Mouse (Mus musculus) hindbrain, embryonic 13.5 days (tissue): Measurements from ENCODE around the gene Zfp27. TPM values are rescaled to one million over a fixed set of nuclear protein-coding genes. Genes with fewer than 3 reads are reported as not detected.
"Not testable (repeated sequence)": the region's sequence is repeated elsewhere in the genome, so short reads cannot be mapped to it uniquely, and the experiment has no call there.

Source experiments
- ATAC-seq: fragments of 200-750 bp; cut with Nextera tagmentation; 2 replicates; pipeline ENCODE4 v1.8.0; 2017; ENCODE audit warnings: moderate TSS enrichment; ENCODE audit not compliant: low FRiP score
- H3K27ac ChIP-seq: fragments of 300-500 bp; sonication (generic); 2 replicates; pipeline ENCODE4 v1.5.1; 2015; ENCODE audit warnings: inconsistent platforms, mild to moderate bottlenecking, moderate library complexity
- H3K27me3 ChIP-seq: fragments of 300-500 bp; sonication (generic); 2 replicates; pipeline ENCODE4 v1.6.1; 2015; ENCODE audit warnings: mild to moderate bottlenecking, inconsistent platforms
- H3K36me3 ChIP-seq: fragments of 300-500 bp; sonication (generic); 2 replicates; pipeline ENCODE4 v1.6.1; 2015; ENCODE audit warnings: mild to moderate bottlenecking, inconsistent platforms
- H3K4me1 ChIP-seq: fragments of 300-500 bp; sonication (generic); replicated peaks from 2 replicates; pipeline ENCODE4 v1.6.1; 2015; ENCODE audit warnings: inconsistent platforms
- H3K4me2 ChIP-seq: fragments of 300-500 bp; sonication (generic); 2 replicates; pipeline ENCODE4 v1.6.1; 2015; ENCODE audit warnings: inconsistent platforms, mild to moderate bottlenecking, moderate library complexity
- H3K4me3 ChIP-seq: fragments of 300-500 bp; sonication (generic); 2 replicates; pipeline ENCODE4 v1.5.1; 2015; ENCODE audit warnings: mild to moderate bottlenecking, inconsistent platforms
- H3K9ac ChIP-seq: fragments of 300-500 bp; sonication (generic); 2 replicates; pipeline ENCODE4 v1.6.1; 2015; ENCODE audit warnings: mild to moderate bottlenecking, inconsistent platforms
- H3K9me3 ChIP-seq: fragments of 300-500 bp; sonication (generic); 2 replicates; pipeline ENCODE4 v1.6.1; 2016; ENCODE audit warnings: inconsistent platforms
- WGBS: fragments of 180-500 bp; shearing (Covaris S2); methylation state at CpG from one replicate; pipeline ENCODE4 v1.1.7; 2015; 5-methylcytosine and 5-hydroxymethylcytosine counted together
- microRNA-seq: library from miRNA; unstranded; fragments of <30 nt; microRNA quantifications from one replicate; pipeline ENCODE4, GENCODE M21; 2016
- polyA plus RNA-seq: library from polyadenylated mRNA; unstranded; fragments of >200 nt; fragmentation: Nextera tagmentation; extraction: Ambion mirVana; gene quantifications from 2 replicates; pipeline ENCODE4 v1.2.1, GENCODE M21; 2015

Zfp27 gene
- polyA plus RNA-seq, 1 experiment from 2014 or later: 15.2 TPM

DNA sequence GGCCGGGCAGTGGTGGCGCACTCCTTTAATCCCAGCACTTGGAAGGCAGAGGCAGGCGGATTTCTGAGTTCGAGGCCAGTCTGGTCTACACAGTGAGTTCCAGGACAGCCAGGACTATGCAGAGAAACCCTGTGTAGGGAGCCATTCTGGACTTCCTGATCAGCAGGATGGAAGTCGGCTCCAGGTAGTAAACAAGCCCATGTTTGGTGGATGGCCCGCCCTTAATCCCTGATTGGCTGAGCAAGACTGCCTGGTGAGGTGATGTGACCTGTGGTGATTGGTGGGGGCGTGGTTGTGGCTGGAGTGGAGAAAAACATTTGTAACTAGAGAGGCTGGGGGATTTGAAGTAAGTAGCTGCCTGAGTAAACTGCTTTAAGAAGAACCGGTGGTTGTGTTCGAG, 28.8 kb downstream of the Zfp27 start:
- not testable (repeated sequence) for ATAC-seq, H3K4me3 ChIP-seq, H3K4me1 ChIP-seq, H3K27ac ChIP-seq, H3K9ac ChIP-seq, H3K4me2 ChIP-seq, H3K27me3 ChIP-seq
- peaks cover 64% of the 10 kb centered on the region for H3K36me3 ChIP-seq
- WGBS: 92% methylated on average over 9 of the region's 9 CpGs
- peaks cover 30% of the 10 kb centered on the region for H3K9me3 ChIP-seq

GRCm38 (mm10) chr7:29874256-29874655, 32.1 kb downstream of the Zfp27 start:
- 94% methylated on average over 10 of the region's 10 CpGs for WGBS
- Histone ChIP-seq H3K9me3 (peaks cover 41% of the 10 kb centered on the region), H3K36me3 (peaks cover 77% of the 10 kb centered on the region), H3K27me3 (no peaks in the 10 kb centered on the region), H3K4me3 (no peak overlapping the region), H3K4me1 (no peaks in the 10 kb centered on the region), H3K27ac (no peak overlapping the region), H3K4me2 (no peak overlapping the region), H3K9ac (no peak overlapping the region)
- ATAC-seq: no peak

DNA sequence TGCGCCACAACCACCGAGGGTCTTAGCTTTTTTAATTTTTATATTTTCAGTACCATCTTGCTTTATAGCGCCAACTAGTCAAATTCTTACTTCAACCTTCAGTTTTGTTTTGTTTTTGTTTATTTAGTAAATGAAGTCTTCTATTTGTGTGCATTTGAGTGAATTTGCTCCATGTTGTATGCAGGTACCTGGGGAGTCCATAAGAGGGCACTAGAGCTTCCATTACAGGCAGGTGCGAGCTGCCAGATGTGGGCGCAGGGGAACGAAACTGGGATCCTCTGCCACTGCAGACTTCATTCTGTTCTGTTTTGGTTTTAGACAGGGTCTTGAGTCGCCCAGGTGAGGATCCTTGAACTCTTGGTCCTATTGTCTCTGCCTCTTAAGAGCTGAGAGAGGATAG, 44.7 kb downstream of the Zfp27 start:
- H3K27ac ChIP-seq: no peak overlapping the region
- H3K9ac ChIP-seq: no peak overlapping the region
- H3K27me3 ChIP-seq: no peaks in the 10 kb centered on the region
- peaks cover 13% of the 10 kb centered on the region for H3K36me3 ChIP-seq
- ATAC-seq: no peak
- H3K9me3 ChIP-seq: no peaks in the 10 kb centered on the region
- H3K4me3 ChIP-seq: no peak overlapping the region
- WGBS: 93% methylated on average over 7 of the region's 7 CpGs
- H3K4me2 ChIP-seq: no peak overlapping the region
- peaks cover 8% of the 10 kb centered on the region for H3K4me1 ChIP-seq

- Histone ChIP-seq H3K4me1 (peaks cover 8% of the 10 kb centered on the region), H3K4me3 (peak within 1 kb of the TSS; percentile 59), H3K4me2 (peak within 1 kb of the TSS; percentile 65), H3K9ac (peak within 1 kb of the TSS; percentile 76), H3K27me3 (no peaks in the 10 kb centered on the region), H3K9me3 (no peaks in the 10 kb centered on the region), H3K36me3 (peaks cover 11% of the 10 kb centered on the region), H3K27ac (peak within 1 kb of the TSS; percentile 71)
- peak; percentile 97 for ATAC-seq
- 8% methylated on average over 32 of the region's 32 CpGs for WGBS
Observed at GRCm38 (mm10) chr7:29859532-29860517, 46.5 kb downstream of the Zfp27 start, which contains the start of gene Zfp420. Gene Zfp420 (plus strand): TSS chr7:29859979.

- WGBS: 2% methylated on average over 21 of the region's 21 CpGs
- H3K4me3 ChIP-seq: peak within 1 kb of the TSS; percentile 56
Observed at GRCm38 (mm10) chr7:29853219-29853842, 53.0 kb downstream of the Zfp27 start, which contains the start of gene Zfp940. Gene Zfp940 (minus strand): TSS chr7:29853669.

DNA sequence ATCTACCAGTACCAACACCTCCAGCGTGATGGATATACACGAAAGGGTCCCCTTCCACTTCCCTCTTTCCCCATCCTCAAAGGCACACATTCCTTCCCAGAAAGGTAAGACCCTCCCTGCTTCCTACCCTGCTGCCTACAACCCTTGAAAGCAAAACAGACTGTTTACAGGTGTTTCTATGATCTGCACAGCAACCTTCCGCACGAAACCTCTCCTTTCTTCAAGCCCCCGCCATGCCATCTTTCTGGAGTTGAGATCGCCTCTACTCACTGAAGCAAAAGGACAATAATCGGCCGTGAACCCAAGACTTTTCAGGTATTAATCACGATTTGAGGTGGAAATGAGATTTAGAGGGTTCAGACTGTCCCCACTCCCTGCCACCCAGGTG, 53.5 kb downstream of the Zfp27 start:
- Histone ChIP-seq H3K36me3 (peaks cover 32% of the 10 kb centered on the region), H3K27ac (no peak overlapping the region), H3K27me3 (no peaks in the 10 kb centered on the region), H3K4me2 (peak overlapping the region; percentile 71), H3K9ac (peak overlapping the region; percentile 75), H3K4me3 (peak overlapping the region; percentile 56), H3K9me3 (no peaks in the 10 kb centered on the region), H3K4me1 (peaks cover 11% of the 10 kb centered on the region)
- WGBS: 48% methylated on average over 9 of the region's 9 CpGs
- peak; percentile 37; the same call in 1 of the 2 replicates for ATAC-seq

More at GRCm38 (mm10) chr7:29853219-29853842, 53.0 kb downstream of the Zfp27 start, which contains the start of gene Zfp940:
- H3K4me1 ChIP-seq: peaks cover 11% of the 10 kb centered on the region
- peak within 1 kb of the TSS; percentile 71 for H3K4me2 ChIP-seq
- peaks cover 29% of the 10 kb centered on the region for H3K36me3 ChIP-seq
- peak within 1 kb of the TSS; percentile 75 for H3K9ac ChIP-seq
- no peaks in the 10 kb centered on the region for H3K27me3 ChIP-seq
- no peaks in the 10 kb centered on the region for H3K9me3 ChIP-seq
- ATAC-seq: peak; percentile 98
- peak within 1 kb of the TSS; percentile 84 for H3K27ac ChIP-seq

GRCm38 (mm10) chr7:29844616-29845015, 61.8 kb downstream of the Zfp27 start:
- H3K9me3 ChIP-seq: no peaks in the 10 kb centered on the region
- no peaks in the 10 kb centered on the region for H3K27me3 ChIP-seq
- no peak overlapping the region for H3K4me3 ChIP-seq
- no peak overlapping the region for H3K4me2 ChIP-seq
- no peak overlapping the region for H3K9ac ChIP-seq
- no peak for ATAC-seq
- peaks cover 68% of the 10 kb centered on the region for H3K36me3 ChIP-seq
- no peak overlapping the region for H3K27ac ChIP-seq
- no peaks in the 10 kb centered on the region for H3K4me1 ChIP-seq
- 91% methylated on average over 5 of the region's 5 CpGs for WGBS

Small RNAs within 50 kb of the gene (microRNA-seq; reads per million reads assigned to microRNA genes)
- gene Mir7668: not detected

Other genes starting within 250 kb of the Zfp27 start
- 0.26 and 0.32 TPM in 2 replicates for gene Catsperg2, start 179.5 kb downstream of the Zfp27 start, polyA plus RNA-seq
- 17.2 and 17.3 TPM in 2 replicates for gene Zfp84, start 138.0 kb downstream of the Zfp27 start, polyA plus RNA-seq
- gene Zfp30, start 122.6 kb downstream of the Zfp27 start, polyA plus RNA-seq: 14.2 and 14.7 TPM in 2 replicates
- 28.6 and 30.0 TPM in 2 replicates for gene Zfp790, start 90.5 kb downstream of the Zfp27 start, polyA plus RNA-seq
- gene Zfp940, start 52.9 kb downstream of the Zfp27 start, polyA plus RNA-seq: 12.4 and 13.0 TPM in 2 replicates
- gene Zfp420, start 46.6 kb downstream of the Zfp27 start, polyA plus RNA-seq: 18.2 and 18.9 TPM in 2 replicates
- 8.5 and 8.6 TPM in 2 replicates for gene Zfp383, start 1.7 kb upstream of the Zfp27 start, polyA plus RNA-seq
- gene Zfp74, start 47.5 kb upstream of the Zfp27 start, polyA plus RNA-seq: 17.5 and 18.4 TPM in 2 replicates
- 5.5 and 8.0 TPM in 2 replicates for gene Zfp568, start 77.4 kb upstream of the Zfp27 start, polyA plus RNA-seq
- gene Zfp14, start 144.8 kb upstream of the Zfp27 start, polyA plus RNA-seq: 9.4 TPM in 2 replicates
- 12.8 and 12.9 TPM in 2 replicates for gene Zfp82, start 166.3 kb upstream of the Zfp27 start, polyA plus RNA-seq
- 1.5 and 1.6 TPM in 2 replicates for gene Gm26920, start 183.8 kb upstream of the Zfp27 start, polyA plus RNA-seq
- 19.2 and 19.6 TPM in 2 replicates for gene Zfp566, start 184.0 kb upstream of the Zfp27 start, polyA plus RNA-seq
- gene Zfp260, start 188.2 kb upstream of the Zfp27 start, polyA plus RNA-seq: 95.2 and 108 TPM in 2 replicates
- 17.5 and 19.8 TPM in 2 replicates for gene Zfp382, start 215.4 kb upstream of the Zfp27 start, polyA plus RNA-seq